Mouse (Mus musculus) heart, adult 2 months (tissue): Measurements from ENCODE around the gene Atl1.

Experiments
- CTCF ChIP-seq: fragments of 200-600 bp; IDR thresholded peaks from 2 replicates; pipeline ENCODE4 v1.8.1; 2022; ENCODE audit warnings: antibody characterized with exemption, mild to moderate bottlenecking, moderate library complexity
- EP300 ChIP-seq: fragments of 200-500 bp; IDR thresholded peaks from 2 replicates; pipeline ENCODE4 v1.6.1; 2011; ENCODE audit warnings: low read depth, low read length, control low read depth; ENCODE audit not compliant: insufficient read depth

GRCm38 (mm10) chr12:69891721-69892120 lies 693 bp upstream of the Atl1 start:
- TF ChIP-seq EP300: no peak
- TF ChIP-seq CTCF: no peak
